Mouse (Mus musculus) thymus, postnatal 25 days (tissue): ENCODE results near the gene Ncs1.

Source experiments
- DNase-seq: peaks from one replicate; pipeline ENCODE4 v3.0.0; 2022

Ncs1 gene

GRCm38 (mm10) chr2:31245491-31246141 lies at the start of gene Ncs1:
Gene Ncs1, plus strand, starts transcription at chr2:31245823.
- DNase-seq, result peak; percentile 45

DNA sequence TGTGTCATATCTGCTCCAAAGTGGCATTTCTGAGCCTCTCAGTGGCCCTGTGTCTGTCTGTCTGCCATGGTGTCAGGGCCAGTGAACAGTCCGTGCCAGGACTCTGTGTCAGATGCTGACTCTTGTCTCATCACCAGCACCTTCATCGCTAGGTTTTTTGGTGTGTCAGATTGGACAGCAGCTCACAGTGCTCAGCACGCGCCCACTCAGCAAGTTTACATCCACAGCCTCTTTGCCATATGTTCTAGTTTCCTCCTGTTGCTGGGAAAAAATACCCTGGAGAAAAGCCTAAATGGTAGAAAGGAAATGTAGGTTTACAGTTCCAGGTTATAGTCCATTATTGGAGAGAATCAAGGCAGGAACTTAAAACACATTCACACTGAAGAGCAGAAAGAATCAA lies 47.0 kb upstream of the Ncs1 start:
- DNase-seq, result no peak

DNA sequence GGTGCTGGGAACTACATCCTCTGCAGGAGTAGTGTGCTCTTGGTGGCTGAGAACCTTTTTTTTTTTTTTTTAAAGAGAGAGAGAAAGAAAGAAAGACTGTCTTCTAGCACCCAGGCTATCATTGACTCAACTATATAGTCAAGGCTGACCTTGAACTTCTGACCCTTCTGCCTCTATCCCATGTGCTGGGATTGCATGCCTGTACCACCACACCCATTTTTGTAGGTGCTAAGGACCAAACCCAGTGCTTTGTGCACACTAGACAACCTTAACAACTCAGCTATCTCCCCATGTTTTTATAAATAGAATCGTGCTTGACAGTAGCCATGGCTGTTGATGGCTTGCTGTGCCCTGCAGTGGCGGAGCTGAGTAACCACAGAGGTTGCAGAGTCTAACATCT lies 45.6 kb upstream of the Ncs1 start:
- no peak for DNase-seq

GRCm38 (mm10) chr2:31201851-31202250 lies 43.8 kb upstream of the Ncs1 start:
- no peak for DNase-seq

DNA sequence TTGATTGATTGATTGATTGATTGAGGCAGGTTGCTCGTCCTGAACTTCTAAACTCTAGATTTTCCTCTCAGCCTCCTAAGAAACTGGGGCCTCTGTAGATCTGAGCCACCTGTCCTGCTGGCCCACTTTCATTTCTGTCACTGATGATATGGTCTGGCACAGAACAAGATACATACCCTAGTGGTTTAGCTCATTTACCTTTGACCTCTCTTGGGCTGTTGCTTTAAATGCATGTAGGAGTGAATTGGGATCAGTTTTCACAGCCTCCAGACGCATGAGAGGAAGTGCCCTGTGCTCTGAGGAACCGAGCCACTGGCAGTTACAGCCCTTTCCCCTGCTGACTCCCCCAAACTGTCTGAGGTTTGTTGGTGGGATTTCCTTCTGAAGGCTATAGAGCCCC lies 43.3 kb upstream of the Ncs1 start:
- no peak for DNase-seq

DNA sequence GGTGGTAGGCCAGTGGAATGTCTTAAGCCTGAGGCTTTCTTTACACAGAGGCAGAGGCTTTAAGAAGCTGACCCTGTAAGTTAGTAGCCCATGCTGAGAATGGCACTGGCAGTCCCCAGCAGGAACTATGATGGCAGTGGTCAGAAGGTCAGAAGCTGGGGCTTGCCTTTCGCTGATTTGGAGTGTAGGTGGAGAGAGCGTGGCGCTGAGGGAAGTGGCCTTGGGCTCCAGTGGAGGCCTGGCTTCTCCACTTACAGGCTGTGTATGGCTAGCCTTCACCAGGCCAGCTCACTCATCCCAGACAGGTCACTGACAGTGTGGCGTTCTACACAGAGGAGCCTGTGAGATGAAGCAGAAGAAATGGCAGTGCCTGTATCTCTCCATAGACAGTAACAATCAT lies 42.7 kb upstream of the Ncs1 start:
- no peak for DNase-seq

DNA sequence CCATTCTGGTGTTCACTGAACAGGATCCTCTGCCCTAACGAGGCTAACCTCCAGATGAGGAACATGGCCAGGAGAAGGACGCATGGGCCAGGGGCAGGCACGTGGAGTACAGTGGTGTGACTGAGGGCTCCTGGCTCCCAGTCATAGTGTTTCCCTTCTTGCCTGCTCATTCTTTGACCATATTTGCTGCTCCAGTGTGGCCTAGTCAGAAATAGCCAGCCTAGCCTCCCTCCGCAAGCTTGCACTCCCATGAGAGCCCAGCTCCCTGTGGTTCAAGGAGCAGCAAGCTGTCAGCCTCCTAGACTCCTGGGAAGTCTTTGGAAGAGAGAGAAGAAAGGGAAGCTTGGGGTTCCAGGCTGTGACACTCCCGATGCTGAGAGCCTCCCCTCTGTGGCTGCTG lies 40.9 kb upstream of the Ncs1 start:
- DNase-seq, result no peak

- DNase-seq, result no peak
Measured at GRCm38 (mm10) chr2:31206211-31206610, 39.4 kb upstream of the Ncs1 start.

DNA sequence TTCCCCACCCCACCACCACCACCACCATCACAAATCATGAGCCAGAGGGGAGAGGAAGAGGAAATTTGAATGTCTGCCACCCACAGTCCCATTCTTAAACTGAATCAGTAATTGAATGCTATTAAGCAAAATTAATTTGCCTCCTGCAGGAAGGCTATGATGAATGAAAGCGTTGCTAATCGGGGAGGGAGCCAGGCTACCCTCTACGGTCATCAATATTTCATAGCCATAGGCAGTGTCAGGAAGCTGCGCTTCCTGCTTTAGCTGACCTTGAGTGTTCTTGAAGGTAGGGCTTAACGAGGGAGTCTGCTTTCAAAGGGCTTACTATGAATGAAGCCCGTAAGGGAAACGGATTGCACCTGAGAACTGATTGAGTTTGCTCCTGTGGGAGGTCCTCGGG lies 38.7 kb upstream of the Ncs1 start:
- no peak for DNase-seq

DNA sequence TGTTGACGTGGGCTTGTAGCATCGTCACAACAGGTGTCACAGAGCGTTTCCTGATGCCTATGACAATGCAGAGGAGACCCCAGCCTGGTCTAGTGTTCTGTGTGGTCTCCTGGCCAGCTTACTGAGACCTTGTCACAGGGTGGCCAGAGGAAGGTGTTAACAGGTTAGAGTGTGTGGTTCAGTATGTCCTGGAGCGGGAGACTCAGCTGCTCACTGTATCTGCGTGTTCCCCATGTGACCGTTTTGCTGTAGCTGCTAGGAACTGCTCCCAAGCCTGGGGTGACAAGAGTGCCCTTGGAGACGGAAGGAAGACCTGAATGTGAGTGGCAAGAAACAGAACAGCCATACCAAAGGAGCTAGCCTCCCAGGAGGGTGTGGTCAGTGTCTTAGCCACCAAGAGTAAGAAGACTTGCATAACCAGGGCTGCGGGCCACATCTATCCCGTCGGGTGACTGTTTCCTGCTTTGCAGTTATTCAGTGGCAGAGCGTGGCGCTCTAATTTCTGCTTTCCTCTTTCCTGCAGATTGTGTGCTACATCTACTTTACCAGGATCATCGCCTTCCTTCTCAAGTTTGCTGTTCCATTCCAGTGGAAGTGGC lies 37.0 kb upstream of the Ncs1 start:
- DNase-seq, result no peak

GRCm38 (mm10) chr2:31209525-31209924 lies 36.1 kb upstream of the Ncs1 start:
- no peak for DNase-seq

DNA sequence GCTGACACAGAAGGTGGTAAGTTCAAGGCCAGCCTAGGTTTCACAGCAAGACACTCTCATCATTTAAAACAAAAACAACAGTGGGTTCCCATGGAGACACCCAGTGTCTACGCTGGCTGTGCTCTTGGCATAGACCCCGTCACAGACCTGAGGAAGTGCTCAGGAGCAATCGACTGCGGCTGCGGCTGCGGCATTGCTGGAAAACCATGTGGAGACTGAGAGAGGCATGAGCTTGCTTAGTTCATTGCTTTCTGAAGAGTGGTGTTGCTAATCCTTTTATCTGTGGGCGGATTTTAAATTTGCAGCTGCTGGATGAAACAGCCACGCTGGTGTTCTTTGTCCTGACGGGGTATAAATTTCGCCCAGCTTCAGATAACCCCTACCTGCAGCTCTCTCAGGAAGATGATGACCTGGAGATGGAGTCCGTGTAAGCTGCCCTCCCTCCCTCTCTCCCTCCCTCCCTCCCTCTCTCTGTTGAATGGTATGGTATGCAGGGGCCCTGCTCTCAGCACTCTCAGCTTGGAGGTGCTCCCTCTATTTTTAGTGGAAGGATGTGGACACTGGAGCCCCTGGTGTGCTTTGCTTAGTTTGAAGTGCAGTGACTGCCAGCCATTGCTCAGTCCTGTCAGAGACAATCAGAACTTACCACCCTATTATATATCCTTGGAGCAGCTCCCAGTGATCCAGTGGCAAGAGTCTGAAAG lies 35.3 kb upstream of the Ncs1 start:
- DNase-seq, result no peak

DNA sequence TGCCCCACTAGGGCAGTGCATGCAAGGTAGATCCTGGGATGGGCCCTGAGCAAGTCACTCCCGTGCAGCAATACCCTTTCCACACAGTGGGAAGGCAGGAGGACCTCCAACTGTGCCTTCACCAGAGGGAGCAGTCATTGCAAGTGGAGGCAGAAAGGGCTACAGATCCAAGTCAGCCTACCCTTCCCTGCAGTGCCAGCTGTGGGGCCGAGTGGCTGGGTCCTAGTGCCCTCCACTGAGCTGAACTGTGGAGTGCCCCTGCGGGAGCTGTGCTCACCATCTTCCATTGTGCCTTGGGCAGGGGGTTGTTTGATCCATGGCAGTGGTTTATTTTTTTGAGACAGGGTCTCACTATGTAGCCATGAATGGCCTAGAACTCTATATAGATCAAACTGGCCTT lies 34.4 kb upstream of the Ncs1 start:
- DNase-seq, result no peak

- no peak for DNase-seq
Measured at GRCm38 (mm10) chr2:31214211-31214796, 31.3 kb upstream of the Ncs1 start.

GRCm38 (mm10) chr2:31218611-31219010 lies 27.0 kb upstream of the Ncs1 start:
- no peak for DNase-seq

DNA sequence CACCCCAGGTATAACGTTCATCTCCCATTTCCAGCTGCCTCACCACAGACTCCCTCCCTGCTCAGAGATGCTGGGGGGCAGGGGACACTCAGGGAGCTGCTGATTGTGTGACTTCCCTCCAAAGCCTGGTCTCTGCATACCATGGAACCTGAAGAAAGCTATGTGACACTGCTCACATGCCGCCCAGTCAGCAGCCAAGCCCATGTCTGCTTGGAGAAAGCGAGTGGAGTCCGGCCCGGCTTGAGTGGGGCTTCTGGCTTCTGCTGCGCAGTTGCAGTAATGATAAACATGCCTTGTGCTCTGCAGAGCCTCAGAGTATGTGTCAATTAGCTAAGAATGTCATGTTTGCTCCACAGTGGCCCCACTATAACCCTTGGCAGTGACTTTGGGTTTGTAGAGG lies 26.2 kb upstream of the Ncs1 start:
- no peak for DNase-seq

- no peak for DNase-seq
Measured at GRCm38 (mm10) chr2:31220844-31221243, 24.8 kb upstream of the Ncs1 start.

DNA sequence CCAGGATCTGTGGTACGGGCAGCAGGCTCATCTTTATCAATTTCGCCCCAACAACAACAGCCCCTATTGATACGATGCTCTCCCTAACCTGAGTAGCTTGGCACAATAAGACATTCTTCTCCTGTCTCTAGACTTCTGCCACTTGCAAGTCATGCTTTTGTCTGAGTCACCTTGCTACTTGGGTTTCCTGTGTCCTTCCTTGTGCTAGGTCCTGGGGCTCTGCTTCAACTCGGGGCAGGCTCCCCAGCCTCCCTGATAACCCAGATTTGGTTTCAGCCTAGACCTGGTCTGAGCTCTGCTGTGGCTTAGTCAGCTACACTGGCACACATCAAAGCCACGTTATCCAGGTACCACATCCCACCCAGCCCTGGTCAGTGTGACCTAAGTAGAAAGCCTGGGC lies 24.0 kb upstream of the Ncs1 start:
- no peak for DNase-seq

DNA sequence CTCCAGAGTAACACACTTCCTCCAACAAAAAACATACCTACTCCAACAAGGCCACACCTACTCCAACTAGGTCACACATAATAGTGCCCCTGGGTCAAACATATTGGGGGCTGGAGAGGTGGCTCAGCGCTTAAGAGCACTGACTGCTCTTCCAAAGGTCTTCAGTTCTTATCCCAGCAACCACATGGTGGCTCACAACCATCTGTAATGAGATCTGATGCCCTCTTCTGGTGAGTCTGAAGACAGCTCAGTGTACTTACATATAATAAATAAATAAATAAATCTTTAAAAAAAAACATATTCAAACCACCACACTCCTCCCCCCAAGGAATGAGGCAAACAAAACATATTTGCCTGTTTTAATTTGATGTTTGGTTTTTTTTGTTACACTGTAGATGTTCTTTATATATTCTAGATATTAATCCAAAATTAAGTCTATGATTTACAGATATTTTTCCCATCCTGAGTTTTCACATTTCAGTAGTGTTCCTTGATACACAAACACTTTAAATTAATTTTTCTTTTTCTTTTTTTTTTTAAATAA lies 16.8 kb upstream of the Ncs1 start:
- DNase-seq, result no peak

GRCm38 (mm10) chr2:31239203-31239696 lies 6.4 kb upstream of the Ncs1 start:
- peak; percentile 9 for DNase-seq

GRCm38 (mm10) chr2:31239833-31240232 lies 5.8 kb upstream of the Ncs1 start:
- DNase-seq, result no peak

DNA sequence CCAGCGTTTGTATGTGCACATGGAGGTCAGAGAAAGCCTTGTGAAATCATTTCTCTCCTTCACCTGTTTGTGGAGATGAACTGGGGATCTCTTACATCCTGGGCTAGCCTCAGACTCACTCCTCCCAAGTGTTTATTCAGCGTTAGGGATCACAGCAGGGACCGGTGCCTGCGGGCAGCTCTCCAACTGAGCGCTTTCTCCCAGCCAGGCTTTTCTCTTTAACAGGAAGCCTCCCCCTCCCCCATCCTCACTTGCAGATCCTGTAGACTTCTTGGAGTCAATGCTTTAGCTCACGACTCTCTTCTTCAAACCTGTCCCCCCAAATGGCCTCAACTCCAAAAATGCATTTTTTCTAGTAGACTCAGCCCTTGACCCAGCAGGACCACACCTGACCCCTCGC lies 4.0 kb upstream of the Ncs1 start:
- no peak for DNase-seq

DNA sequence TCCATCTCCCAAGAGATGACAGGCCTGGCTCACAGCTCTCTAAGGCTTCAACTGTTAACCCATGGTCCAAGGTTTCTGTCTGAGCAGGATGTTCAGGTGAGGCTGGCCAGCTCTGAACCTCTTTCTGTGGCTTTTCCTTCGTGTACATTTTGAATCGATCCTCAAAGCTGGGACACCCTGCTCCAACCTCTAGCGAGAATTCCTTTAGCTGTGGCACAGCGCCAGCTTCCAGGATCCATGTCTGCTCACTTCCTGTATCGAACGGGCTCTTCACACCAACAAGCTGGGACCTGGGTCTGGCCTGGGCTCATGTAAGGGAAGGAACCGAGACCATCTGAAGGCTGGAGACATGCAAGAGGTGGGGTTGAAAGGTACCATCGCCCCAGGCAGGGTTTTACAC lies 1.4 kb upstream of the Ncs1 start:
- no peak for DNase-seq

GRCm38 (mm10) chr2:31245051-31245450 lies 572 bp upstream of the Ncs1 start:
- DNase-seq, result no peak
